Comparison of ENCODE assay signal across 9 mouse cellular contexts in genomic region chr13:109260796-109261516, GRCm38 (mm10).
DNase-seq lines count a peak whose midpoint lies in the region; ATAC-seq and TF ChIP-seq lines count a peak whose summit lies in the region.
"Had no signal": no experiment of that assay in that cellular context is flagged by ENCODE, and none has a peak within 500 bp of the region (broad histone marks: within the 10 kb centered on the region; RNA-seq: fewer than 3 reads in every experiment).

No protein-coding gene starts in this region.

- no peaks in the 10 kb centered on the region for H3K36me3 ChIP-seq in heart, adult 2 months (ENCODE audit: control insufficient read depth, insufficient read depth, low read length)
- H3K36me3 ChIP-seq in forebrain, embryonic 10.5 days (replicated peaks): no peaks in the 10 kb centered on the region
- no peaks in the 10 kb centered on the region for H3K36me3 ChIP-seq in liver, embryonic 12.5 days
- H3K36me3 ChIP-seq in stomach, embryonic 15.5 days: no peaks in the 10 kb centered on the region

- 6% methylated on average over 17 of the region's 17 CpGs for WGBS in heart, adult 2 months
- WGBS in forebrain, embryonic 10.5 days: 2% methylated on average over 17 of the region's 17 CpGs
- 3% methylated on average over 17 of the region's 17 CpGs for WGBS in liver, embryonic 12.5 days (ENCODE audit: insufficient replicate concordance)
- 2% methylated on average over 17 of the region's 17 CpGs for WGBS in stomach, embryonic 15.5 days

- no peaks in the 10 kb centered on the region for H3K27me3 ChIP-seq in heart, adult 2 months (ENCODE audit: control insufficient read depth, insufficient read depth, low read length)
- H3K27me3 ChIP-seq in forebrain, embryonic 10.5 days (ENCODE audit: poor library complexity, severe bottlenecking): no peaks in the 10 kb centered on the region
- peaks cover 12% of the 10 kb centered on the region for H3K27me3 ChIP-seq in liver, embryonic 12.5 days (replicated peaks)
- H3K27me3 ChIP-seq in stomach, embryonic 15.5 days (replicated peaks): no peaks in the 10 kb centered on the region
- H3K27me3 ChIP-seq: CH12.LX had no signal

- intact Hi-C loops in heart, adult 2 months (cut with DNase I): loop anchor here (1.0 kb wide), 1 partner anchor 31 kb away; no protein-coding TSS in a partner anchor

- no peak for TF ChIP-seq EP300 in heart, adult 2 months (IDR thresholded peaks at IDR 0.05; ENCODE audit: insufficient read depth, low read depth, low read length)

- ATAC-seq in liver, embryonic 12.5 days: peak; percentile 34; the same call in 1 of the 2 replicates
- ATAC-seq in stomach, embryonic 15.5 days (ENCODE audit: insufficient read depth, low FRiP score, low read depth): no peak

- H3K27ac ChIP-seq in heart, adult 2 months: peak overlapping the region; percentile 59
- peak overlapping the region; percentile 91 for H3K27ac ChIP-seq in forebrain, embryonic 10.5 days
- H3K27ac ChIP-seq in liver, embryonic 12.5 days: no peak overlapping the region; the same call in 1 of the 2 replicates
- H3K27ac ChIP-seq in stomach, embryonic 15.5 days: peak overlapping the region; percentile 92

- no peaks in the 10 kb centered on the region for H3K79me2 ChIP-seq in heart, adult 2 months (replicated peaks; ENCODE audit: control insufficient read depth, insufficient read depth, low read length)

- H3K4me2 ChIP-seq in liver, embryonic 12.5 days: peak overlapping the region; percentile 60
- H3K4me2 ChIP-seq in stomach, embryonic 15.5 days: peak overlapping the region; percentile 80

- no peaks in the 10 kb centered on the region; the same call in 1 of the 2 replicates for H3K4me1 ChIP-seq in heart, adult 2 months (ENCODE audit: control insufficient read depth, insufficient read depth, low read length)
- H3K4me1 ChIP-seq in forebrain, embryonic 10.5 days: peaks cover 47% of the 10 kb centered on the region
- no peaks in the 10 kb centered on the region for H3K4me1 ChIP-seq in liver, embryonic 12.5 days
- 0 out of 2 replicates have a peak, but pooled peaks cover 3% of the 10 kb centered on the region for H3K4me1 ChIP-seq in stomach, embryonic 15.5 days

- TF ChIP-seq CTCF in heart, adult 2 months (IDR thresholded peaks at IDR 0.05): no peak

- no peak overlapping the region for H3K9ac ChIP-seq in heart, adult 2 months (ENCODE audit: low read depth, low read length)
- peak overlapping the region; percentile 41; the same call in 1 of the 2 replicates for H3K9ac ChIP-seq in liver, embryonic 12.5 days
- peak overlapping the region; percentile 39; the same call in 1 of the 2 replicates for H3K9ac ChIP-seq in stomach, embryonic 15.5 days

- TF ChIP-seq POLR2A in heart, adult 2 months (IDR thresholded peaks at IDR 0.05; ENCODE audit: insufficient read depth, low read depth, low read length): no peak

- H3K9me3 ChIP-seq in forebrain, embryonic 10.5 days: no peaks in the 10 kb centered on the region
- no peaks in the 10 kb centered on the region for H3K9me3 ChIP-seq in liver, embryonic 12.5 days (replicated peaks)
- no peaks in the 10 kb centered on the region for H3K9me3 ChIP-seq in stomach, embryonic 15.5 days

- DNase-seq in heart, adult 2 months: no peak
- DNase-seq in heart, adult 18-20 months: no peak
- peak; percentile 3 to 11 for DNase-seq in B cell, adult 2 months
- no peak for DNase-seq in forebrain, embryonic 10.5 days (ENCODE audit: extremely low spot score, low spot score)
- DNase-seq in adrenal gland, postnatal 4 days (ENCODE audit: low spot score in 2 of 2): no peak
- DNase-seq in left cerebral cortex, adult 8-10 months (ENCODE audit: low spot score in 2 of 2): no peak

- peak overlapping the region; percentile 62 for H3K4me3 ChIP-seq in heart, adult 2 months
- H3K4me3 ChIP-seq in forebrain, embryonic 10.5 days: peak overlapping the region; percentile 64
- peak overlapping the region; percentile 52 for H3K4me3 ChIP-seq in liver, embryonic 12.5 days
- peak overlapping the region; percentile 57 for H3K4me3 ChIP-seq in stomach, embryonic 15.5 days (replicated peaks)

Comparison
In these comparisons a context has a peak if more than half of its experiments do, and no peak if none do; other contexts are left out.
1. DNase-seq: peak in B cell, adult 2 months (2 of 2); none in heart, adult 2 months (0 of 2), heart, adult 18-20 months (0 of 2), forebrain, embryonic 10.5 days (single experiment), adrenal gland, postnatal 4 days (0 of 2) and left cerebral cortex, adult 8-10 months (0 of 2).
2. Peak in every context shown above with its lines, with median percentiles within 50 percentile points of each other: H3K4me3 ChIP-seq.